Mouse (Mus musculus): ENCODE measurements around the gene Slc46a2.

Gene Slc46a2

DNA sequence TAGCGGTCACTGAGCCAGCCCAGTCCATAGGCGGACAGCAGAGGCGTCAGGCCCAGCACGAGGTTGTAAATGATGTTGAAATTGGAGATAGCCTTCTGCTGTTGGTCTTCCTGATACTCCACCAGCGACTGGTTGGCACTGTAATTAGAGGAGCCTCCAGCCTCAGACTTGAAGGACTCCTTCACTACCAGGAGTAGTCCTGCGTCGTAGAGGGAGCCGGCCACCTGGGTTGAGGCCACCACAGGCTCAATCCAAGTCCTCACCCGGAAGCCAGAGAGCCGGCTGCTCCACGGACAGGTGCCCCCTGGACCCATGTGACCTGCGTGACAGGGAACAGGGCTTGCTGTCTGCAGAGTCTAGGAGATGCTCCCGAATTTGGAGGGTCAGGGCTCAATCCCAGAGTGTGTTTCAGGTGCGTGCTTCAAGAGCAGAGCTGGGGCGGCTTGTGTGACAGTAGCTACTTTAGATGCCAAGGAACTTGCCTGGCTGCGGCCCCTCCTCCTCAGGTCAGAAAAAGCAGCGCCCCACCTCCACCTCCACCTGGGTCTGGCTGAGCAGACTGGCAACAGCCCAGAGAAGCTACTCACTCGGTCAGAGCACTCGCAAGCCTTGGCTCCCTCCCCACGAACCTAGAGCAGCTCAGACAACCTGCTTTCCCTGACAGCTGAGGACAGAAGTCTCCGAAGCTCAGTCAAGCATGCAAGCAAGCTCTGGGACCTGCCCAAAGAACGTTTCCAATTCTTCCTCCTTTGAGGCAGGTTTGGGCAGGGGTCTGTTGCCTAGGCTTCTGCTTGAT is at the start of gene Slc46a2:
Gene Slc46a2, minus strand, starts transcription at position 449 of the 796 bp plus-strand sequence.
- DNase-seq (ENCODE audit: low read depth, low spot score): no peak

GRCm38 (mm10) chr4:59963405-59964344 is 48.8 kb upstream of the Slc46a2 start, which contains the start of gene Mup6:
Gene Mup6 (plus strand): TSS chr4:59964294.
- DNase-seq (ENCODE audit: low read depth, low spot score): no peak

DNA sequence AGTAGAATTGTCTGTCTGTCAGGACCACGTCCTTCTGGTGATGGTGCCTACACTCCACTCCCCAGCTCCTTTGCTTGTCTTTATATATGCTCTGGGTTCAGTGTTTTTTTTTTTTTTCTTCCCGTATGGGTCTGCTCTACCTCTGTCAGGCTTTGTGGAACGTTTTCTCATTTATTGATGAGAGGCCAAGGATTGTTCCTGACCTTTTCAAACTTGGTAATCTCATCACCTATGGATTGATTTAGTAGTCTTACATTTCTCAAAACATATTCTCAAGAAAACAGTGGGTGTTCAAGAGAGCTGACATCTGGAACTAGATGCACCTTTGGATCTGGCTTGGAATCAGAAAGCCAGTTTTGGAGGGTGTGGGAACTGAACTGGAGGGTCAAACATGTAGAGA is 45.8 kb upstream of the Slc46a2 start, which contains the start of gene Mup4:
Gene Mup4, minus strand, starts transcription at position 101 of the 400 bp plus-strand sequence.
- DNase-seq (ENCODE audit: low read depth, low spot score): no peak

DNA sequence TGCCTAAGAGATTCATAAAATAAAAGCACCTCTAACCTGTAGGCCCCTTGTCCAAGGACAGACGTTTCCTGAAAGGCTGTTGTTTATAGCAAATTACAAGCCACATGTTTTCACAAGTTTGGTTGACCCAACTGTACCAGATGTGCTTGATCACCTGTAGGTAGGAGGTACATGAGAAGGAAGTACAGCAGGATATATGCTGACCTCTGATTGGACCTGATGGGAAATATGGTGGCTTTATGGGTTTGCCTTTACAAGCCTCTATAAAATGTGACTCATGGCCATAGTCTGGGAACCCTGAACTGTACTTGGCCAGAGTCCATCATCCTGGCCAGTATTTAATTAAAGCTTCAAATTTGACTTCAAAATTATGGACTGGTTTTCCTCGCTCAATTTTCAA is 22.7 kb upstream of the Slc46a2 start:
- DNase-seq (ENCODE audit: low read depth, low spot score): no peak

GRCm38 (mm10) chr4:59932505-59933281 is 17.8 kb upstream of the Slc46a2 start:
- DNase-seq (ENCODE audit: low read depth, low spot score): no peak

- peak; percentile 57 for DNase-seq (ENCODE audit: low read depth, low spot score)
Measured at GRCm38 (mm10) chr4:59928347-59928746, 13.5 kb upstream of the Slc46a2 start.

GRCm38 (mm10) chr4:59927666-59928065 is 12.8 kb upstream of the Slc46a2 start:
- DNase-seq (ENCODE audit: low read depth, low spot score): no peak

DNA sequence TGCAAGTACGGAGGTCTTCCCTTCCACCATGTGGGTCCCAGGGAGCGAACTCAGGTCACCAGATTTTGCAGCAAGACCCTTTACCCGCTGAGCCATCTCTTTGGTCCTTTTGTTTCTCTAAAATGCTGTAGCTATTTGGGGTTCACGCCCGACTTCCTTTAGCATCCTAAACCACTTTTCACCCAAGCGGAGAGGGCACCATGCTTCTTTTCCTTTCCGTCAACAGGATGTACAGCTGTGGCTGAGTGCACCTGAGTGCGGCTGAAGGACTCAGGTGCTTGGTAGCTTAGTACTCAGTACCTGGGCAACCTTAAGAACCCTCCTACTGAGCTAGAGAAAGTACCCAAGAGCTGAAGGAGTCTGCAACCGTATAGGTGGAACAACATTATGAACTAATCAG is 10.2 kb upstream of the Slc46a2 start:
- no peak for DNase-seq (ENCODE audit: low read depth, low spot score)

GRCm38 (mm10) chr4:59917966-59918365 is 3.1 kb upstream of the Slc46a2 start:
- DNase-seq (ENCODE audit: low read depth, low spot score): no peak

DNA sequence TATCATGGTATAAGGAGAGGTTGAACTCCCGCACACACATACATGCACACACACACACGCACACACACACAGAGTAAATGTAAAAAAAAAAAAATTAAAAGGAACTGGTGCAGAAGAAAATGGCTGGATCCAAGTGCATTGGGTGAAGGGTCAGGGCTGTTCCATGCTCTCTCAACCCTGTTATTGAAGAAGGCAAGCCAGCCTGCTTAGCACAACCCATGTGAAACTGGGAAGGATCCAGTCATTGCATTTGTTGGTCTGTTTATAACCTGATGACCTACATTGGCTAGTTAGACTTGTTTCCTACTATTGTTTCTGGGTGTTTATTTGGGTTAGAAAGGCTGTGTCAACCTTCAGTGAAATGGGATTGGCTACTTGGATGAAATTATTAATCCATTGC is 6.1 kb downstream of the Slc46a2 start:
- DNase-seq (ENCODE audit: low read depth, low spot score): no peak

- no peak for DNase-seq (ENCODE audit: low read depth, low spot score)
Measured at GRCm38 (mm10) chr4:59907657-59908230, 7.1 kb downstream of the Slc46a2 start.

GRCm38 (mm10) chr4:59907092-59907491 is 7.8 kb downstream of the Slc46a2 start:
- no peak for DNase-seq (ENCODE audit: low read depth, low spot score)

DNA sequence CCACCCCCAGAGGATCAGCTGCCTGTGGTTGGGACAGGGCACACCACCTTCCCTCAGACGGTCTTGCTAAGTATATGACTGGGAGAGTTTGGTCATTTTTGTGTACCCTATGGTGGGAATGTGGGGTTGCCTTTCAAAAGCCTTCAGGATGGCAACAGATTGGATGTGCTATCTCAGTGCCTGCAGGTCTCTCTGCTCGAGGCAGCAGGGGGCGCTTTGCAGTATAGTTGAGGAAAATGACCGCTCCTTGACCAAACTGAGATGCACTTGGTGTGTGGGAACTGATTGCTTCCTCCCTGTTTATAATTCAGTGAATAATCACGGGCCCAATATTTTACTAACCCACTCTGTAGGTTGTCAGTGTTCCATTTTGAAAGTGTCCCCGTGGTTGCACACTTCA is 12.3 kb downstream of the Slc46a2 start:
- no peak for DNase-seq (ENCODE audit: low read depth, low spot score)

GRCm38 (mm10) chr4:59901810-59902209 is 13.0 kb downstream of the Slc46a2 start:
- no peak for DNase-seq (ENCODE audit: low read depth, low spot score)

GRCm38 (mm10) chr4:59898521-59898919 is 16.3 kb downstream of the Slc46a2 start:
- DNase-seq (ENCODE audit: low read depth, low spot score): no peak

DNA sequence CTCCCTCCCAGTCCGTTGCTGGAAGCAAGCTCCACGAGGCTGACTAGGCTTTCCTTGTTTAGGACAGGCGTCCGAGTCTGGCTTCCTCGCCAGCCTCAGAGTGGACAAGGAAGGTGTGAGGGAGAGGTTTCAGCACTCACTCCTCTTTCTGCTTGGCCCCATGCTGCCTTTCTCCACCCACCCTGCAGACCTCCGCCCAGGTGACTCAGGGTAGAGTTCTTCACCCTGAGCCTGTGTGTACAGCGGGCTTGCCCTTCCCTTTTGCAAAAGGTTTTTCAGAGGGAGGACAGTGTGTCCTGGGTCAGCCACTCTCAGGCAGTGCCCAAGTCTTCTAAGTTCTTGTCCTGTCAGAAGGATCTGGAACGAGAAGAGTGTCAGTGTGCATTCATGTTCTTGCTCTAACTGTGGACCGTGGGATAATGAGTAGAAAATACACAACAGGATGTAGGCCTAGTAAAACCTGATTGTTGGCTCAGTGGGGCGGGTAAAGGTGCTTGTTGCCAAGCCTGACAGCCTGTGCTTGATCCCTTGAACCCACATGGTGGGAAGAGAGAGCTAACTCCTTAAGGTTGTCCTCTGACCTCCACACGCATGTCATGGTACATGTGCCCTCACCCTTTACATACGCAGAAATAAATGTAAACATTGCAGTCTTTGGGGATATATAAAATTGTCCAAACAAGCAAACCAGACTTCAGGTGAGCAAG is 16.9 kb downstream of the Slc46a2 start:
- DNase-seq (ENCODE audit: low read depth, low spot score): no peak

DNA sequence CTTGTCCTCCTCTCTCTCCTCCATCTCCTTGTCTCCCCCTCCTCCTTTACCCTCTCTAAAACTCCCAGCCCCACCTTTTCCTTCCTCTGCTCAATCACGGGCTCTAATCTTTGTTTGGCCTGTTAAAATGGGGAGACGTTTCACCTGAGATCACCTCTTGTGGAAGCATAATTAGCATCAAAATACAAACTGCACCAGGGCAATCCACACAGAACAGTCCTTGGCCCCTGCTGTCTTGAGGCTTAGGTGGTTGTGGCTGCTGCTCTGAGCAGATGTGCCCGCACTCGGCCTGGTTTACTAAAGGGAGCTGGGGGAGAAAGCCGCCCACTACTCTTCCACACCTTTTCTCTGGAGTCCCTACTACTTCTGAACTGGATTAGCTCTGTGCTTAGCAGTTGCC is 18.9 kb downstream of the Slc46a2 start:
- no peak for DNase-seq (ENCODE audit: low read depth, low spot score)

DNA sequence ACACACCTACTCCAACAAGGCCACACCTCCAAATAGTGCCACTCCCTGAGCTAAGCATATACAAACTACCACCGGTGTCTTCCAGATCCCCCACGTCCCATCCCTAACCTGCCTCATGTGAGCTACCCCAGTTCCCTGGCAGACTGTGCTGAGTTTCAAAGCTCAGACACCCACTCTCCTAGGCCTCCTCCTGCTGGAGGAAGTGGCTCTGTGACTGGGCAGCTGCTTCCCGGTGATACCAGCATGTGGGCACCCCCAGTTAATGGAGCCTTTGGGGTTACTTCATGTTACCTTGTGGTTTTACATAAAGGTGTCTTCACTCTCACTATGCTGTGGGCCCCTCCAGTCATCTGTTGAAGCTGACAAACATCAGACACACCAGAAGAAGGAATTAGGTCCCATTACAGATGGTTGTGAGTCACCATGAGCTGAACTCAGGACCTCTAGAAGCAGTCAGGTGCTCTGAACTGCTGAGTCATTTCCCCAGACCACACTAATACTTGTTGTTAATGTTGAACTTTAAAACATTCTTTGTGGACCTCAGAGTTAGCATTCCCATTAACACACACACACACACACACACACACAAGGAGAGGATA is 19.8 kb downstream of the Slc46a2 start:
- no peak for DNase-seq (ENCODE audit: low read depth, low spot score)

- DNase-seq (ENCODE audit: low read depth, low spot score): no peak
Measured at GRCm38 (mm10) chr4:59894415-59894814, 20.4 kb downstream of the Slc46a2 start.

- DNase-seq (ENCODE audit: low read depth, low spot score): no peak
Measured at GRCm38 (mm10) chr4:59892731-59893130, 22.1 kb downstream of the Slc46a2 start.

Data from skeletal muscle tissue, adult 2 months (tissue).